Mouse (Mus musculus) liver, embryonic 16.5 days (tissue): Measurements from ENCODE around the gene Khdrbs2. TPM values are rescaled to one million over a fixed set of nuclear protein-coding genes. Genes with fewer than 3 reads are reported as not detected.

Experiments
- ATAC-seq: fragments of 200-750 bp; cut with Nextera tagmentation; 2 replicates; pipeline ENCODE4 v1.8.0; 2017; ENCODE audit warnings: low read depth, mild to moderate bottlenecking, moderate number of reproducible peaks, moderate library complexity
- H3K27ac ChIP-seq: fragments of 300-500 bp; sonication (generic); 2 replicates; pipeline ENCODE4 v1.5.1; 2014; ENCODE audit warnings: mild to moderate bottlenecking, low read length
- H3K27me3 ChIP-seq: fragments of 300-500 bp; sonication (generic); 2 replicates; pipeline ENCODE4 v1.6.1; 2014; ENCODE audit warnings: low read depth, low read length, mixed read lengths; ENCODE audit not compliant: control insufficient read depth, insufficient read depth
- H3K36me3 ChIP-seq: fragments of 300-500 bp; sonication (generic); 2 replicates; pipeline ENCODE4 v1.6.1; 2014; ENCODE audit warnings: mild to moderate bottlenecking; ENCODE audit not compliant: control insufficient read depth, insufficient read depth
- H3K4me1 ChIP-seq: fragments of 300-500 bp; sonication (generic); 2 replicates; pipeline ENCODE4 v1.6.1; 2014; ENCODE audit warnings: low read depth, low read length, mixed read lengths; ENCODE audit not compliant: control insufficient read depth
- H3K4me2 ChIP-seq: fragments of 300-500 bp; sonication (generic); 2 replicates; pipeline ENCODE4 v1.6.1; 2014; ENCODE audit warnings: low read depth, low read length, mixed read lengths
- H3K4me3 ChIP-seq: fragments of 300-500 bp; sonication (generic); 2 replicates; pipeline ENCODE4 v1.5.1; 2014; ENCODE audit warnings: low read depth, mild to moderate bottlenecking, low read length
- H3K9ac ChIP-seq: fragments of 300-500 bp; sonication (generic); 2 replicates; pipeline ENCODE4 v1.6.1; 2014; ENCODE audit warnings: low read depth, low read length
- H3K9me3 ChIP-seq: fragments of 300-500 bp; sonication (generic); replicated peaks from 2 replicates; pipeline ENCODE4 v1.6.1; 2016; ENCODE audit warnings: low read length; ENCODE audit not compliant: control insufficient read depth
- WGBS: fragments of 180-500 bp; shearing (Covaris S2); extraction: QIAGEN DNeasy Blood & Tissue Kit; methylation state at CpG from one replicate; pipeline ENCODE4 v1.1.7; 2014; ENCODE audit not compliant: insufficient replicate concordance; 5-methylcytosine and 5-hydroxymethylcytosine counted together
- polyA plus RNA-seq: library from polyadenylated mRNA; unstranded; fragments of >200 nt; fragmentation: Nextera tagmentation; extraction: Ambion mirVana; gene quantifications from 2 replicates; pipeline ENCODE4 v1.2.1, GENCODE M21; 2015

Gene Khdrbs2
- polyA plus RNA-seq, 1 experiment from 2014 or later = 0.14 TPM

DNA sequence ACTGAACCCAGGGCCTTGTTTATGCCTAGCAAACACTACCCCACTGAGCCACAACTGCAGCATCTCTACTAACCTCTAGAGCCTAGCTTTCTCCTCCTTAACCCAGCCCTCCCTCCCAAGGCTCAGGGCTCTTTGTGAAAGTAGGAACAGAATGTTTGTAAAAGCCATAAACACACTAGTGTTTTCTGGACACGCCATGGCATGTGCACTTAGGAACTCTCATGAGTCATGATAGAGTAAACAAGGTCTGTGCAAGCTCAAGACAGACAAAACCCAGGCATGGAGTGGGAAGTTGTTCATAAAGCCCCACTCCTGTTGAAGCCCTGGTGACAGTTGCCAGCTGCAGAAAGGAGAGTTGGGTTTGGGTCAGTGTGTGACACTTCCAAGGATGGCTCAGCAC lies 257.0 kb downstream of the Khdrbs2 start:
- no peak overlapping the region for H3K4me3 ChIP-seq
- H3K4me2 ChIP-seq = no peak overlapping the region
- H3K4me1 ChIP-seq = no peaks in the 10 kb centered on the region
- no peak overlapping the region for H3K9ac ChIP-seq
- H3K9me3 ChIP-seq = no peaks in the 10 kb centered on the region
- WGBS = 41% methylated on average over 1 of the region's 1 CpGs
- no peak for ATAC-seq
- no peaks in the 10 kb centered on the region for H3K36me3 ChIP-seq
- H3K27ac ChIP-seq = no peak overlapping the region
- H3K27me3 ChIP-seq = no peaks in the 10 kb centered on the region

DNA sequence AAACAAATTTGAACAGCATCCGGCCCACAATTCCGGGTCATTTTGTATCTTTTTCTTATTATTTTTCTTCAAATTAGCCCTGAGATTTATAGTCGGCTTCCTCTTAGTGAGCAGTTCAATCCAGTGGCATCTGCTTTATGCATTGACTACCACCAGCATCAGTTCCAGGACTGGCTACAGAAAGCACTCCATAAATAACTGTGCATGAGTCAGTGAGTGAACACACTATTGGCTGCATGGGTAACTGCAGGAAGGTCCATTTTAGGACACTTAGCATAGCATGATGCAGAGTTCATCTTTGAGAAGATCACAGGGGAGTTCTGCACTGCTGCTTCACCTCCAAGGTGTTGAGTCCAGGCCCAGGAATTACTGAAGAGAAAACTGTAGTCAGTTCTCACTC lies 258.0 kb downstream of the Khdrbs2 start:
- Histone ChIP-seq H3K36me3 (no peaks in the 10 kb centered on the region), H3K4me3 (no peak overlapping the region), H3K4me1 (no peaks in the 10 kb centered on the region), H3K9me3 (no peaks in the 10 kb centered on the region), H3K27ac (no peak overlapping the region), H3K9ac (no peak overlapping the region), H3K4me2 (no peak overlapping the region), H3K27me3 (no peaks in the 10 kb centered on the region)
- 57% methylated on average over 3 of the region's 3 CpGs for WGBS
- ATAC-seq = no peak

- Histone ChIP-seq H3K4me3 (no peak overlapping the region), H3K9me3 (no peaks in the 10 kb centered on the region), H3K4me2 (no peak overlapping the region), H3K9ac (no peak overlapping the region), H3K4me1 (no peaks in the 10 kb centered on the region), H3K36me3 (no peaks in the 10 kb centered on the region), H3K27ac (no peak overlapping the region), H3K27me3 (no peaks in the 10 kb centered on the region)
- WGBS = 52% methylated on average over 2 of the region's 2 CpGs
- ATAC-seq = no peak
Measured at GRCm38 (mm10) chr1:32433118-32433517, 260.6 kb downstream of the Khdrbs2 start.

GRCm38 (mm10) chr1:32443927-32444326 lies 271.4 kb downstream of the Khdrbs2 start:
- Histone ChIP-seq H3K9me3 (no peaks in the 10 kb centered on the region), H3K9ac (no peak overlapping the region), H3K27me3 (no peaks in the 10 kb centered on the region), H3K4me3 (no peak overlapping the region), H3K4me2 (no peak overlapping the region), H3K4me1 (no peaks in the 10 kb centered on the region), H3K27ac (no peak overlapping the region), H3K36me3 (no peaks in the 10 kb centered on the region)
- WGBS = 68% methylated on average over 5 of the region's 5 CpGs
- ATAC-seq = no peak

- no peak overlapping the region for H3K27ac ChIP-seq
- H3K4me2 ChIP-seq = no peak overlapping the region
- H3K9ac ChIP-seq = no peak overlapping the region
- no peaks in the 10 kb centered on the region for H3K36me3 ChIP-seq
- H3K27me3 ChIP-seq = no peaks in the 10 kb centered on the region
- H3K9me3 ChIP-seq = no peaks in the 10 kb centered on the region; the same call in 1 of the 2 replicates
- no peak for ATAC-seq
- no peak overlapping the region for H3K4me3 ChIP-seq
- 64% methylated on average over 6 of the region's 6 CpGs for WGBS
- H3K4me1 ChIP-seq = no peaks in the 10 kb centered on the region
Measured at GRCm38 (mm10) chr1:32463103-32463516, 290.6 kb downstream of the Khdrbs2 start.

- Histone ChIP-seq H3K4me1 (no peaks in the 10 kb centered on the region), H3K9ac (no peak overlapping the region), H3K4me2 (no peak overlapping the region), H3K27ac (no peak overlapping the region), H3K9me3 (no peaks in the 10 kb centered on the region; the same call in 1 of the 2 replicates), H3K27me3 (no peaks in the 10 kb centered on the region), H3K4me3 (no peak overlapping the region), H3K36me3 (no peaks in the 10 kb centered on the region)
- WGBS = 45% methylated on average over 2 of the region's 2 CpGs
- ATAC-seq = no peak
Measured at GRCm38 (mm10) chr1:32471022-32471421, 298.5 kb downstream of the Khdrbs2 start.

DNA sequence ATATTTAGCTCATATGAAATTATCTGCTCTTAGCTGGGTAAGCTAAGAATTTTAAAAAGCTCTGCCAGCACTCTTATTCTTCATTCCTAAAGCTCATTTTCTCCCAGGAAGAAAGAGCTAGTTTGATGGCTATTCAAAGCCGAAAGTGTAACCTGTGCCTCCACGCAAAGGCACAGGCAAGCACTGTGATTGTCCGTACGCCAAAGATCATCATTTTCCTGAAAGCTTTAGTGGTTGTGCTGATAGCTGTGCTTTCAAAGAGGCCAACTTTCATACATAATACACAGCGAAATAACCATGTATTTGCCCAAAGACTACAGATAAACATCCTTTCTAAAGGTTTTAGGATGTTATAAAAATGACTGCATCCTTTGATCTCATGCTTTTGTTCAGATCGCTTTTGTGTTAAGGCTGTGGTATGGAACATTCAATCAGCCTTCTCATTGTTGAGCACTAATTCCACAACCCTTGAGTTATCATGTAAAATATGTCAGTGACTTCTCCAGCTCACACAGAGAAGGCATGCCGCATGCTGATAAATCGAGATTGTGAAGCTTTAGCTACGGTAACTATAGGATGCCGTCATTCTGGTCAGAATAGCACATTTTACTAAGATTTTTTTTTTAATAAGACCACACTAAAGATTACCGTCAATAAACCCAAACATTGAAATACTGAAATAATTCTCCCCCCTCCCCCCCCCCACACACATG lies 299.1 kb downstream of the Khdrbs2 start:
- WGBS = 73% methylated on average over 11 of the region's 11 CpGs
- ATAC-seq = no peak
- no peak overlapping the region for H3K4me3 ChIP-seq

DNA sequence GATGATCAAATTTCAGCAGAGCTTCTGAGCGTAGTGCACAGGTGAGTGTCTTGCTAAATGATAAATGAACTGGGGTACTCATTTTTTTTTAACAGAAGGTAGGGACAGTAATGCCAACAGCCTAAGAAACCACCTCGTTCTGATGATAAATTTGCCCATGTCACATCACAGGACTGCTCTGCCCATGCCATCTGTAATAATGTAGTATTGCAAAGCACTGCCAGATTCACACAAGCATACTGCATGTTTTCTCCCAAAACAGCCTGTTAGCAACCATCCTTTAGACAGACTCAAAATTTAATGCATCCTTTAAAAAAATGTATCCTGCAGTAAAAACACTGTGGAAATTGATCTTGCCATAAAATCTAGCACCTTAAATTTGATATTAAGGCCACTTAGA lies 315.4 kb downstream of the Khdrbs2 start:
- ATAC-seq = no peak
- no peaks in the 10 kb centered on the region for H3K9me3 ChIP-seq
- H3K9ac ChIP-seq = no peak overlapping the region
- no peak overlapping the region for H3K4me3 ChIP-seq
- H3K4me1 ChIP-seq = no peaks in the 10 kb centered on the region
- no peaks in the 10 kb centered on the region for H3K36me3 ChIP-seq
- H3K27me3 ChIP-seq = no peaks in the 10 kb centered on the region
- 54% methylated on average over 2 of the region's 2 CpGs for WGBS
- H3K27ac ChIP-seq = no peak overlapping the region
- H3K4me2 ChIP-seq = no peak overlapping the region

More for the DNA sequence above, 299.1 kb downstream of the Khdrbs2 start:
- H3K27me3 ChIP-seq = no peaks in the 10 kb centered on the region
- no peaks in the 10 kb centered on the region for H3K36me3 ChIP-seq
- no peaks in the 10 kb centered on the region for H3K9me3 ChIP-seq
- no peak overlapping the region for H3K9ac ChIP-seq
- H3K4me2 ChIP-seq = no peak overlapping the region
- H3K4me1 ChIP-seq = no peaks in the 10 kb centered on the region
- no peak overlapping the region for H3K27ac ChIP-seq

- Histone ChIP-seq H3K4me2 (no peak overlapping the region), H3K4me1 (no peaks in the 10 kb centered on the region), H3K36me3 (no peaks in the 10 kb centered on the region), H3K9me3 (no peaks in the 10 kb centered on the region), H3K4me3 (no peak overlapping the region), H3K27ac (no peak overlapping the region), H3K9ac (no peak overlapping the region), H3K27me3 (no peaks in the 10 kb centered on the region)
- ATAC-seq = no peak
- WGBS = 78% methylated on average over 6 of the region's 6 CpGs
Measured at GRCm38 (mm10) chr1:32503381-32503780, 330.9 kb downstream of the Khdrbs2 start.
